Mouse (Mus musculus): Measurements from ENCODE around the gene Rbpms2.

DNA sequence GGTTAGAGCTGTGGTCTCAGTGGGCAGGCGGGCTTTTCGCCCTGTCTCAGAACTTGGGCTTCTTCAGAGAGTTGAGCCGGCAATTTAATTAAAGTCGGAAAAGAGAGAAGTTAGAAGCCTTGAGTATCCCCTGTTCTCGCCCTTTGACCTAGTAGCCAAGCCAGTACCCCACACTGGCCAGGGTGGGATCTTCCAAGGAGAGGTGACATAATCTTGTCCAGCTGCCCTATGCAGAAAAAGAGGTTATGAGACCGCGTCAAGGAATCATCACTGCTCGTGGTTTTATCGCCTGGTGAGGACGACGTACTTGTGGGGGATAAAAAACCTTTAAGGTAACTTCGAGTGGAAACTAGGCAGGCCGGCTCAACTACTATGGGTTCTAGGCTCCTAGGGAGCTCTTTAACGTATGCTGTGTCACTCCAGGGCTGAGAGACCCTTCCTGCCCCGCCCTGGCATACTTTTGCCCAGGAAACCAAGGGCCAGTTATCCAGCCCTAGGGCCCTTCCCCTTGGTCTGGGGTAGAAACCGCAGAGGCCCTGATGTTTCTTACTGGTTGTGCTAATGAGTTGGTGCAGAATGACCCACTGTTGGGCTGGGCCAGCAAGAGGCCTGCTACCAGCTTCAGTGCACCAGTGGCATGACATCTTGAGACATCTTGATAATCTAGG is 2.0 kb downstream of the Rbpms2 start:
- TF ChIP-seq CHD2 (IDR thresholded peaks at IDR 0.05; ENCODE audit: low read depth, low read length): no peak
- TF ChIP-seq ZC3H11A (IDR thresholded peaks at IDR 0.05; ENCODE audit: borderline replicate concordance, low read depth, low read length): no peak
- no peak for TF ChIP-seq MAFK (IDR thresholded peaks at IDR 0.05; ENCODE audit: insufficient read depth, low read depth, low read length)
- TF ChIP-seq ZNF384 (IDR thresholded peaks at IDR 0.05; ENCODE audit: low read depth, low read length): no peak
- TF ChIP-seq HCFC1 (IDR thresholded peaks at IDR 0.05; ENCODE audit: borderline replicate concordance, insufficient read depth, low read length): no peak

All from ES-E14 (cell line).